Mouse (Mus musculus) erythroblast, embryonic 14.5 days (primary cell): ENCODE data around the gene Megf11.

Source experiments
- GATA1 ChIP-seq: IDR thresholded peaks from 2 replicates; pipeline ENCODE4 v1.6.1; 2012; ENCODE audit warnings: low read length, inconsistent platforms, mixed read lengths
- TAL1 ChIP-seq: IDR thresholded peaks from 3 replicates; pipeline ENCODE4 v1.6.1; 2012; ENCODE audit warnings: low read length, inconsistent platforms, mixed read lengths

DNA sequence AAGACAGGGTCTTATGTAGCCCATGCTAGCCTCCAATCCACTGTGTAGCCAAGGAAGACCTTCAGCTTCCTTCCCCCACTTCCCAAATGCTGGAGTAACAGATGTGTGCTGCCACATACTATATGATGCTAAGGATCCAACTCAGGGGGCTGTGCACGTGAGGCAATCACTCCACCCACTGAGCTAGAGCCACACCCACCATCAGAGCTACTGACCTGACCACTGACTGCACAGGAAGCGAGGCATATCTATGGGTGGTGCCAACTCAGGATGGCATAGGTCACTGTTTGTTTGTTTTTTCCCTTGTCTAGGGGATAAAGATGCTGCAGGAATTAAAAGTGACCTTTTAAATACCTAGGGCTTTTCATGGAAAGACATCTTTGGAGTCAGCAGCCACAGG, 86.7 kb downstream of the Megf11 start:
- TF ChIP-seq TAL1 (no peak), GATA1 (no peak)
